Mouse (Mus musculus) forebrain, embryonic 16.5 days (tissue): ENCODE measurements around the gene Fam71f1. TPM values are rescaled to one million over a fixed set of nuclear protein-coding genes. Genes with fewer than 3 reads are reported as not detected.

ENCODE experiments used
- ATAC-seq: fragments of 200-750 bp; cut with Nextera tagmentation; 2 replicates; pipeline ENCODE4 v1.8.0; 2017; ENCODE audit warnings: mild to moderate bottlenecking, moderate library complexity
- H3K27ac ChIP-seq: fragments of 300-500 bp; sonication (generic); 2 replicates; pipeline ENCODE4 v1.5.1; 2014; ENCODE audit warnings: low read length, control low read depth
- H3K27me3 ChIP-seq: fragments of 300-500 bp; sonication (generic); replicated peaks from 2 replicates; pipeline ENCODE4 v1.6.1; 2014; ENCODE audit warnings: low read length; ENCODE audit not compliant: control insufficient read depth, insufficient read depth
- H3K36me3 ChIP-seq: fragments of 300-500 bp; sonication (generic); 2 replicates; pipeline ENCODE4 v1.6.1; 2014; ENCODE audit not compliant: control insufficient read depth, insufficient read depth
- H3K4me1 ChIP-seq: fragments of 300-500 bp; sonication (generic); replicated peaks from 2 replicates; pipeline ENCODE4 v1.6.1; 2014; ENCODE audit warnings: low read length; ENCODE audit not compliant: control insufficient read depth, insufficient read depth
- H3K4me2 ChIP-seq: fragments of 300-500 bp; sonication (generic); 2 replicates; pipeline ENCODE4 v1.6.1; 2014; ENCODE audit warnings: mild to moderate bottlenecking, low read length, control low read depth
- H3K4me3 ChIP-seq: fragments of 300-500 bp; sonication (generic); replicated peaks from 2 replicates; pipeline ENCODE4 v1.5.1; 2014; ENCODE audit warnings: mild to moderate bottlenecking, low read length, control low read depth
- H3K9ac ChIP-seq: fragments of 300-500 bp; sonication (generic); replicated peaks from 2 replicates; pipeline ENCODE4 v1.6.1; 2014; ENCODE audit warnings: low read depth, low read length, control low read depth
- H3K9me3 ChIP-seq: fragments of 300-500 bp; sonication (generic); 2 replicates; pipeline ENCODE4 v1.6.1; 2016; ENCODE audit warnings: low read length; ENCODE audit not compliant: control insufficient read depth
- WGBS: fragments of 180-500 bp; shearing (Covaris S2); extraction: QIAGEN DNeasy Blood & Tissue Kit; methylation state at CpG from one replicate; pipeline ENCODE4 v1.1.7; 2014; 5-methylcytosine and 5-hydroxymethylcytosine counted together
- polyA plus RNA-seq: library from polyadenylated mRNA; unstranded; fragments of >200 nt; fragmentation: Nextera tagmentation; extraction: Ambion mirVana; gene quantifications from 2 replicates; pipeline ENCODE4 v1.2.1, GENCODE M21; 2015

The Fam71f1 gene
- polyA plus RNA-seq, result not detected in 2 replicates

GRCm38 (mm10) chr6:29318879-29319278, at the start of gene Fam71f1:
Gene Fam71f1 (plus strand): TSS chr6:29319140.
- 60% methylated on average over 4 of the region's 5 CpGs for WGBS
- H3K36me3 ChIP-seq, result no peaks in the 10 kb centered on the region
- H3K27ac ChIP-seq, result no peak within 1 kb of the TSS
- H3K4me1 ChIP-seq, result no peaks in the 10 kb centered on the region
- ATAC-seq, result no peak
- no peak within 1 kb of the TSS for H3K4me3 ChIP-seq
- no peak within 1 kb of the TSS for H3K9ac ChIP-seq
- H3K4me2 ChIP-seq, result no peak within 1 kb of the TSS
- no peaks in the 10 kb centered on the region for H3K9me3 ChIP-seq
- H3K27me3 ChIP-seq, result no peaks in the 10 kb centered on the region

- Histone ChIP-seq H3K36me3 (no peaks in the 10 kb centered on the region), H3K4me2 (no peak overlapping the region), H3K9ac (no peak overlapping the region), H3K27me3 (0 out of 2 replicates have a peak, but pooled peaks cover 2% of the 10 kb centered on the region), H3K27ac (no peak overlapping the region), H3K4me1 (peaks cover 11% of the 10 kb centered on the region), H3K4me3 (no peak overlapping the region), H3K9me3 (no peaks in the 10 kb centered on the region)
- WGBS, result 23% methylated on average over 8 of the region's 8 CpGs
- ATAC-seq, result no peak
Measured at GRCm38 (mm10) chr6:29270961-29271360, 48.0 kb upstream of the Fam71f1 start.

DNA sequence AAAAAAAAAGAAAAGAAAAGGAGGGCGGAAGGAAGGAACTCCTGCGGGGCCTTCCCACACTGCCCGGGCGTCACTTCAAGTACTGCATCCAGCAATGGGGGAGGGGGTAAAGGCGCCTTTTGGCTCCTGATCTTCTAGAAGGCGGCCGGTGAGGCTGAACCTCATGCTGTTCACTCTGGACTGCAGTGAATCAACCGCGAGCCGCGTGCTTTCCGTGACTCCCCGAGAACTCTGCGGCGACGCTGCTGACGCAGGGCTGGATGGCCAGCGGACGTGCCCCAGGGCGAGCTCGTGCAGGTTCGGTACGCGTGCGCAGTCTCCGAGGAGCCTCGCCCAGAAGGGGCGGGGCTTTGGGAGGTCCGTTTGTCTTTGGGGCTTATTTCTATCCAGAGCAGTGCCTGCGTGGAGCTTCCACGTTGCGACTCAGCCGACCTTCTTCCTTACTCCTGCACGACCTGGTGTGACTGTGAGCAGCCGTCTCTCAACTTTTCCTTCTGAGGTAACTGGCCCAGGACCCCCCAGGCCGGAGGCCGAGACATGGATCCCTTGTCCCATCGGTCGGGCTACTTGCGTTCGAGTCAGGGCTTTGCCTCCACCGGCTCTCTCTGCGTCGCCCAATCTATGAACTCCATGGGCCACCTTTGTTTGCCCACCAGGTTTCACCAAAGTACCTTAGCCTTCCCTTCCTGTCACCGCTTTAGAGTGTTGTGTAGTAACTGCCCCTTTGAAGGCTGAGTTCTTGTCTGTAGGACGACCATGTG, 46.4 kb upstream of the Fam71f1 start, which contains the start of gene Hilpda:
Gene Hilpda, plus strand, starts transcription at position 177 of the 761 bp plus-strand sequence.
- Histone ChIP-seq H3K4me2 (peak within 1 kb of the TSS; percentile 72), H3K27ac (peak within 1 kb of the TSS; percentile 16; the same call in 1 of the 2 replicates), H3K9me3 (no peaks in the 10 kb centered on the region), H3K36me3 (no peaks in the 10 kb centered on the region), H3K4me3 (peak within 1 kb of the TSS; percentile 73), H3K4me1 (peaks cover 11% of the 10 kb centered on the region), H3K9ac (peak within 1 kb of the TSS; percentile 78), H3K27me3 (0 out of 2 replicates have a peak, but pooled peaks cover 2% of the 10 kb centered on the region)
- WGBS, result under 1% methylated on average over 46 of the region's 46 CpGs
- ATAC-seq, result peak; percentile 99

- Histone ChIP-seq H3K4me2 (no peak overlapping the region), H3K9ac (no peak overlapping the region), H3K4me3 (no peak overlapping the region), H3K27me3 (no peaks in the 10 kb centered on the region), H3K9me3 (no peaks in the 10 kb centered on the region), H3K36me3 (no peaks in the 10 kb centered on the region), H3K27ac (no peak overlapping the region), H3K4me1 (peaks cover 11% of the 10 kb centered on the region)
- WGBS, result 93% methylated on average over 5 of the region's 5 CpGs
- ATAC-seq, result no peak
Measured at GRCm38 (mm10) chr6:29276746-29277145, 42.2 kb upstream of the Fam71f1 start.

GRCm38 (mm10) chr6:29278513-29279267, 40.2 kb upstream of the Fam71f1 start:
- no peak overlapping the region for H3K27ac ChIP-seq
- H3K9me3 ChIP-seq, result no peaks in the 10 kb centered on the region
- H3K27me3 ChIP-seq, result no peaks in the 10 kb centered on the region
- no peaks in the 10 kb centered on the region for H3K36me3 ChIP-seq
- 37% methylated on average over 8 of the region's 8 CpGs for WGBS
- no peak overlapping the region for H3K9ac ChIP-seq
- peaks cover 5% of the 10 kb centered on the region; the same call in 1 of the 2 replicates for H3K4me1 ChIP-seq
- H3K4me3 ChIP-seq, result no peak overlapping the region
- peak; percentile 72 for ATAC-seq
- no peak overlapping the region for H3K4me2 ChIP-seq

DNA sequence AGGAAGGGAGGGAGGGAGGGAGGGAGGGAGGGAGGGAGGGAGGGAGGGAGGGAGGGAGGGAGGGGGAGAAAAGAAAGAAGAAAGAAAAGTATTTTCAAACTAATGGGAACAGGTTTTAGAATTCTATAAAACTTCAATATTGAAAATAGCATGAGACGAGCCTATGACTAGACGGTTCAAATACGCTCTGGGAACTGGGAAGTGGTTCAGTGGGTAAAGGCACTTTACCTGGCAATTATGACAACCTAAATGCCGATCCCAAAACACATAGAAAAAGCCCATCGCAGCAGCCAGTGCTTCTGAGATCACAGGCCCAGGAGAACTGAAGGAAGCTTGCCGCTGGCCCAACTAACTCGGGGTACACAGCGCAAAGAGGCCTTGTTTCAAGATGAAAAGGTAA, 39.6 kb upstream of the Fam71f1 start, which contains the start of gene Fam71f2:
Gene Fam71f2, plus strand, starts transcription at position 301 of the 400 bp plus-strand sequence.
- Histone ChIP-seq H3K9me3 (no peaks in the 10 kb centered on the region), H3K4me3 (no peak within 1 kb of the TSS), H3K27me3 (no peaks in the 10 kb centered on the region), H3K9ac (no peak within 1 kb of the TSS), H3K4me2 (no peak within 1 kb of the TSS), H3K4me1 (no peaks in the 10 kb centered on the region), H3K36me3 (no peaks in the 10 kb centered on the region), H3K27ac (no peak within 1 kb of the TSS)
- 84% methylated on average over 8 of the region's 8 CpGs for WGBS
- ATAC-seq, result no peak

DNA sequence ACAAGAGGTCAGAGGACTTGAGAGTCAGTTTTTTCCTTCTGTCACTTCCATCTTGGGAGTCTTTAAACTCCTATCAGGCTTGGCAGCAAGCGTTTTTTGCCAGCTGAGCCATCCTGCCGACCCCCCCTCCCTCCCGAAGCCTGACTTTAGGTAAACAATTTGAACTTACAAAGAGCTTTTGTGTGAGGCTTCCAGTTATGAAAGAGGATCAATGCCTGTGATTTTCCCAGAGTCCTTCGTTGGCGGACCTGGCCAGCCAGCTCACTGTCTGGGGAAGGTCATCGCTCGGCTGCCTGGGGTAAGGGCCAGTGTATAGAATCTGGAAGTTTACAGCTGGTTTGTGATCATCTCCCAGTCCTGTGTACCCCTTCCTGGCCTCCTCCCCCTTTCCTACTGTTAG, 38.3 kb upstream of the Fam71f1 start:
- Histone ChIP-seq H3K27me3 (no peaks in the 10 kb centered on the region), H3K27ac (no peak overlapping the region), H3K36me3 (no peaks in the 10 kb centered on the region), H3K9me3 (no peaks in the 10 kb centered on the region), H3K4me1 (no peaks in the 10 kb centered on the region), H3K9ac (no peak overlapping the region), H3K4me3 (no peak overlapping the region), H3K4me2 (no peak overlapping the region)
- no peak for ATAC-seq
- whole genome bisulfite sequencing, result 22% methylated on average over 7 of the region's 7 CpGs

DNA sequence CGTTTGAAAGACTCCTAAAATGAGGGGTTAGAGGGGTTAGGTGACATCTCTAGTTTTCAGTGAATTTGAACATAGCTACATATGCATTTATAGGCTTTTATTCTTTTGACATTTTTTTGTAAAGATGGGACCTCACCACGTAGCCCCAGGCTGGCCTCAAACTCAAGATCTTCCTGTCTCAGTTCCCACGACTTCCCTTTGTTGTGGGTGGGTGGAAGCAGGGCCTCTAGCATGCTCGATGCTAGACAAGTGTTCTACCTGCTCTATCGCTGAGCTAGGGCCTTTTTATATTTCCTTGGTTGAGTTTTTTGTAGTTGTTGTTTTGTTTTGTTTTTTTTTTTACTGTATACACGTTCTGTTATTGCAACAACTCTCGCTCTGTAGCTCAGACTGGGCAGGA, 32.1 kb upstream of the Fam71f1 start:
- WGBS, result 79% methylated on average over 7 of the region's 7 CpGs
- H3K27me3 ChIP-seq, result no peaks in the 10 kb centered on the region
- no peak overlapping the region for H3K27ac ChIP-seq

DNA sequence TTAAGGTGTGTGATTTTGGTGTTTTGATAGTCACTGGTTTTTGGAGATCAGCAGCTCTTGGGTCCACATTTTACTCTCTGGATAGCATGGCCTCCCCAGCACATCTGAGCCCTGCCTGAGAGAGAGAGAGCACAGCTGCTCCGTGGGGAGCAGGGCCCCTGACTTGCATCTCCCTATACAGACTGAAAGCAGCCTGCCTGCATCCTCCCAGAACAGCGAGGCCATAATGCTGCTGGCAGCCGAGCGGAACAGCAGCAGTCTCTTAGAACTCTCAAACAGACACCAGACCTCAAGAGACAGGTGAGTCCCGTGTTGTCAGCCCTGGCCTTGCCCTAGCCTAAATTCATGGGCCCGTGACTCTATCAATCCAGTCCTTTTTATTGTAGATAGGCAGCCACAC, 31.5 kb upstream of the Fam71f1 start:
- no peaks in the 10 kb centered on the region for H3K27me3 ChIP-seq

More for the DNA sequence above, 32.1 kb upstream of the Fam71f1 start:
- H3K36me3 ChIP-seq, result no peaks in the 10 kb centered on the region
- no peak overlapping the region for H3K9ac ChIP-seq
- no peaks in the 10 kb centered on the region for H3K4me1 ChIP-seq
- no peak overlapping the region for H3K4me2 ChIP-seq
- no peaks in the 10 kb centered on the region for H3K9me3 ChIP-seq
- H3K4me3 ChIP-seq, result no peak overlapping the region
- ATAC-seq, result no peak

More for the DNA sequence above, 31.5 kb upstream of the Fam71f1 start:
- H3K4me1 ChIP-seq, result no peaks in the 10 kb centered on the region
- ATAC-seq, result no peak
- 35% methylated on average over 6 of the region's 6 CpGs for WGBS
- H3K27ac ChIP-seq, result no peak overlapping the region
- no peaks in the 10 kb centered on the region for H3K9me3 ChIP-seq
- H3K4me2 ChIP-seq, result no peak overlapping the region
- H3K9ac ChIP-seq, result no peak overlapping the region
- no peaks in the 10 kb centered on the region for H3K36me3 ChIP-seq
- no peak overlapping the region for H3K4me3 ChIP-seq
